Mouse (Mus musculus): ENCODE measurements around the gene Rbm44.
A peak's percentile ranks its signal among the peaks of the same experiment; 100 is the strongest.

The Rbm44 gene

GRCm38 (mm10) chr1:91179086-91179485, 34.2 kb downstream of the Rbm44 start:
- DNase-seq (ENCODE audit: low read depth, low spot score): peak; percentile 20

DNA sequence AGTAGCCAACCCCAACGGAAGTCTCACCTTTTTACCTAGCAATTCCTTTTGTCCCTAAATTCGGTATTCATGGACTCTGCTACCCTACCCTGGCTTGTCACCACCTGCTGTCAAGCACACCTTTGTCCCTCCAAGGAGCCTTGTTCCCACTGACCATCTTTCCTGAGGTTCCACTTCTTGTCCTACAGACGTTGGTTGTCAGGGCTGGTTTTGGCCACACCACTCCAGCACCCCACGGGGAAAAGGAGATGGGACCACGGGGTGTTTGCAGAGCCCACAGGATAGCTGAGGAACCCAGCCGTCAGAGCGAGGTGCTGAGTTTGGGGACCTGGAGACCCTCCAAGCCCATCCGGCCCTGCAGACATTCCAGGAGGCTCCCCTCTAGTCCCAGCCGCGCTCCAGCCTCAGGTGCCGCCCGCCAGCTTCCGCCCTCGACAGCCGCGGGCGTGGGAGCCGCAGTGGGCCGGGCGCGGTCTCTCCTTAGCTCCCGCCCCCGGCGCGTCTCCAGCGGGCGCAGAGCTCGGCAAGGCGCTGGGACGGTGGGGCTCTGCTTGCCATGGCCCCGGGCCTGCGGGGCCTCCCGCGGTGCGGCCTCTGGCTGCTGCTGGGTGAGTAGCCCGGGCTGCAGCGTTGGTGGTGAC, 34.8 kb downstream of the Rbm44 start, which contains the start of gene Ramp1:
TSS of gene Ramp1 (plus strand) at position 290 of the 641 bp plus-strand sequence.
- no peak for DNase-seq (ENCODE audit: low read depth, low spot score)

DNA sequence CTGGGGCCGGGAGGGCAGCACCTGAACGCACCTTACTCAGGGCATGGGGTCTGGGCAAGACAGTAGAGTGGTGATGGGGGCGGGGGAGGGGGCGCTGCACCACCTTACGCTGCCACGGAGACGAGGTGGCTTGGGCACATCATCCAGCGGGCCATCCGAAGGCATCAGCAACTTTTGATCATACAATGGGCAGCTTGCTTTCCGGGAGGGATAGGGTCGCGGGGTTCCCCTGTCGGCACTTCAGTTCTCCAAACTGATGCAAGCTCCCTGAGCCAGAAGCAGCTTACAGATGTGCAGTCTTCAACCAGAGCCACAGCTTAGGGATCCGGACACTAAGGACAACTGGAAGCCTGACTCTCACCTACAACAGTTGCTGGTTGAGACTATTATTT, 35.3 kb downstream of the Rbm44 start:
- no peak for DNase-seq (ENCODE audit: low read depth, low spot score)

DNA sequence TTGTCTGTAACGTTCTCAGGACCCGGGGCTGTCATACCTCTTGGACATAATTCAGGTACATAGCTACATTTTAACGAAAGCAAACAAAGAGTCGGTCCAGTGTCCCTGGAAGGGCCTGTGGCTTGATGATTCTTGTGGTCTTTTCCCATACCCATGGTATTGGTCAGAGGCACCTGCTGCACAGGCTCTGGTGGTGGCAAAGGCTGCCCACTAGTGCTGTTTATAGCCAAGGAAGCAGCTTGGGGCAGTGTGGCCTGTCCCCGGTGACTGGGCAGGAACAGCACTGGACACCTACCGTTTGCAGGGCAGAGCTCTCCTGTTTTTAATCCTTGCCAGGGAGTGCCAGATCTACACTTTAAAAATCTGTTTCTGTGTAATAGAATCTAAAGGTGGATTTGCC, 35.8 kb downstream of the Rbm44 start:
- no peak for DNase-seq (ENCODE audit: low read depth, low spot score)

DNA sequence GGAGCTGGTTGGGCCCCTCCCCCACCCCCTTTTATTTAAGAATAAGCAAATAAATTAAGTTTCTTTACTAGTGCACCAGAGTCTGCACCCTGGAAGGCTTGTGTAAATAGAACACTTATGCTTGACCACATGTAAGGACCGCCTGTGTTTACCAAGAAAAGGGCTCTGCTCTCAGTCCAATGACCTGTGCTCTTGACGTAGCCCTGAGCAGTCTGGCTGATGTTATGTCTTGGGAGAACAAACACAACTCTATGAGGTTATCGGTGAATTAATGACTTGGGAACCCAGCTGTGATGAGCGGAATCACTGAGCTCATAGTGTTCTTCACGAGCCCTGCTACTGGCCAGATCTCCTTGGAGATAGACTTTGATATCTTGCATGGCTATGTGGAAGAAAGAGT, 36.4 kb downstream of the Rbm44 start:
- no peak for DNase-seq (ENCODE audit: low read depth, low spot score)

- DNase-seq (ENCODE audit: low read depth, low spot score): no peak
Observed at GRCm38 (mm10) chr1:91181784-91182450, 37.0 kb downstream of the Rbm44 start.

GRCm38 (mm10) chr1:91183305-91183704, 38.4 kb downstream of the Rbm44 start:
- DNase-seq (ENCODE audit: low read depth, low spot score): no peak

DNA sequence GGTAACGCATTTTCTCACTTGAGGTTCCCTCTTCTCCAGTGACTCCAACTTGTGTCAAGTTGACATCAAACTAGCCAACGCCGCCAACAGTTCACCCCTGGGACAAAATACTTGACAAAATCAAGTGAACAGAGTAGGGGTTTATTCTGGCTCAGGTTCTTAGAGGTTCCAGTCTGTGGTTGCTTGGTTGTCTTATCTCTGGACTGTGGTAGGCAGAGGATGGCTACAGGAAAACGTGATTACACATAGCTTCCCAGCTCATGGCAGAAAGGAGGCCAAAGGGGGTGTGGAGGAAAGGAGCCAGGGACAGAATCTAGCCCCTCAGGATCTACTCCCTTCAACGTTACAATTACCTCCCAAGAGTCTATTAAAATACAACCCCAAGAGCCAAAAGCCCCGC, 41.8 kb downstream of the Rbm44 start:
- no peak for DNase-seq (ENCODE audit: low read depth, low spot score)

DNA sequence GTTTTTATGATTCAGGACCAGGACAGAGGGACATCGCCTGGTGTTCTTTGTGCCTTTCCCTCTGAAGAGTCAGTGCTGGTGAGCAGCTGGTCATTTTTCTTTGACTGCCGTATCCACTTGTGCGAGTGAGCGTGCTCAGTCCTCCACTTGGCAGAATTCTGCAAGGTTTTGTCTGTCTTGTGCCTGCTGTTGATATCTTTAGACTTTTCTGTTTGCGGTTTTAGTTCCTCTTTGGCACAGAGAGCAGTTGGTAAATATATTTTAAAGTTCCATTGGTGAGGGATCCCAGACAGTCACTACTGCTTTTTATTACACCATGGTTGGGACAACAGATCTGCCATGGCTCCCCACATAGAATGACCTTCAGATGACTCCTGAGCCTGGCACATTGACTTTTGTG, 42.4 kb downstream of the Rbm44 start:
- DNase-seq (ENCODE audit: low read depth, low spot score): no peak

- no peak for DNase-seq (ENCODE audit: low read depth, low spot score)
Observed at GRCm38 (mm10) chr1:91187786-91188640, 43.1 kb downstream of the Rbm44 start.

DNA sequence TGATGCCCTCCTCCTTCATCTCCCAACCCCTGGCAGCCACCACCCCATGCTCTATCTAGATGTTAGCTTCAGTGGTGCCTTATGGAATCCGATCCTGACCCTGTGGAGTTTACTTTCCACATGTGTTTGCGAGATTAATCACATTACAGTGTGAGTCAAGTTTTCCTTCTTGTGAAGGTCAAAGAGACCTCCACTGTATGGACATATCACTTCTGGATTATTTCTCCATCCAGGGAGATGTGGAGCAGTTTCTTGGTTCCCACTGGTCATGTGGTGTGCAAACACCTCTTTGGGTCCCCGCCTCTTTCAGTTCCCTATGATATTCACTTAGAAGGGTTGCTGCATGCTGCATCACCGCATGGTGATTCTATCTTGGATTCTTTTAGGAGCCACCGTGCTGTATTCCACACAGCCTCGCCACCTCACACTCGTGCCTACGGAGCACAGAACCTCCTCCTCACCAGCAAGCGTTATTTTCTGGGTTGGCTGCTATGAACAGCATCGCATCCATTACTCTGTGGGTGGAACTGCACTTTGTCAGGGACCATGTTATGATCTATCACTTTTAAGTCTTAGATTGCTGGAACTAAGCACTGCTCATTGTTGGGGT, 44.1 kb downstream of the Rbm44 start:
- DNase-seq (ENCODE audit: low read depth, low spot score): no peak

DNA sequence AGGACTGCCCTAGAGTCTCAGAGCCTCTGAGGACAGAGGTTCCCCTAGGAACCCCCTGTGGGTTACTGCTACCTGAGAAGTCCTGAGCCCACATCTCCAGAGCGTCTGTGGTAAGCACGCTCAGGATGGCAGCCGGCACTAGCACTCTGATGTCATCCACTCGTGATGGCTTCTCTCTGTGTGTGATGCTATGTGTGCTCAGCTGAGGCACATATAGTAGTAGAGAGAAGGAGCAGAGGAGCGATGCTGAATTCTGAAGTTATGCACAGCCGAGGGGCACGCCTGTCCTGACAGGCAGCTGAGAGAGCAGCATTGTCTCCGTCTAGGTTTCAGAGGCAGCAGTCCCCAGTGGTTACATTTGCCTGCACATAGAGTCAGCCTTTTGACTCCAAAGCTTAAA, 47.3 kb downstream of the Rbm44 start:
- DNase-seq (ENCODE audit: low read depth, low spot score): no peak

- DNase-seq (ENCODE audit: low read depth, low spot score): no peak
Observed at GRCm38 (mm10) chr1:91193242-91193641, 48.4 kb downstream of the Rbm44 start.

GRCm38 (mm10) chr1:91193680-91194079, 48.8 kb downstream of the Rbm44 start:
- no peak for DNase-seq (ENCODE audit: low read depth, low spot score)

- DNase-seq (ENCODE audit: low read depth, low spot score): no peak
Observed at GRCm38 (mm10) chr1:91199793-91200192, 54.9 kb downstream of the Rbm44 start.

- DNase-seq (ENCODE audit: low read depth, low spot score): no peak
Observed at GRCm38 (mm10) chr1:91201122-91201521, 56.2 kb downstream of the Rbm44 start.

DNA sequence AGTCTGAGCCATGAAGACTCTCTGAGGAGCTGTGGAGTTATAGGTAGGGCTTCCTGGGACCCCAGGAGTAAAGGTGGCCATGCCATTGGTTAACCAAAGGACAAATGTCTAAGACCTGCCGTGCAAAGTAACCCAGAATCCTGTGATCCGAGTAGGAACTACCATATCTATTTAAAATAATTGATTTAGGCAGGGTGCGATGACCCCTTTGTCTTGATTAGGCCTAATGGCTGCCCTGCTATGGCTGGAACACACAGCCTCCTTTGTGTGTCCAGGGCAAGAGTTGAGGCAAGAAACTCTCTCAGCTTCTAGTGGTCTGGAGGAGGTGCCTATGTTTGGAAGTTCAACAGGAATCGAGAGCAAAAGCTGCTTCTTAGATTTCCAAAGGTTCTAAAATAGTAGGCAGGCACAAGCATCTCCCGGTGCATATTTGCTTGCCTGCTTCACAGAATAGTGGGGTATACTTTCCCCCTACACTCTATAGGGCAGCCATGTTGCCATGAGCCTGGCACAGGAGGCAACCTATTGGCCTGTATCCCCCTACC, 59.4 kb downstream of the Rbm44 start:
- no peak for DNase-seq (ENCODE audit: low read depth, low spot score)

DNA sequence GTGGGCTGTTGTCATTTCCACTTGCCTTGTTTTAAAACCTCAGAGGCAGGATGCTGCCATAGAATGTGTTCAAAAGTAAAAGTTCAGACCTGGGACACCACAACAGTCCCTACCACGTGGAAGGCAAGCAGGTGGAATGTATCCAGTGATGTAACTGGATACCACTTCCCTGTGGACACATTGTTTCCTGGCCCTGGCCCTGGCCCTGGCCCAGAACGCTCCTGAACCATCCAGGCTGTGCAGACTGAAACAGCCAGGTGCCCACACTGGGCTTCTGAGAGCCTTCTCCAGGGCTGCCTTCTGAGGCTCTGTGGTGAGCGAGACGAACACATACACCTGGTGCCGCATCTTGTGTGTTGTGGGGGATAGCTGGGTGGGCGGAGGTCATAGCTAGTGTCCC, 60.8 kb downstream of the Rbm44 start:
- no peak for DNase-seq (ENCODE audit: low read depth, low spot score)

DNA sequence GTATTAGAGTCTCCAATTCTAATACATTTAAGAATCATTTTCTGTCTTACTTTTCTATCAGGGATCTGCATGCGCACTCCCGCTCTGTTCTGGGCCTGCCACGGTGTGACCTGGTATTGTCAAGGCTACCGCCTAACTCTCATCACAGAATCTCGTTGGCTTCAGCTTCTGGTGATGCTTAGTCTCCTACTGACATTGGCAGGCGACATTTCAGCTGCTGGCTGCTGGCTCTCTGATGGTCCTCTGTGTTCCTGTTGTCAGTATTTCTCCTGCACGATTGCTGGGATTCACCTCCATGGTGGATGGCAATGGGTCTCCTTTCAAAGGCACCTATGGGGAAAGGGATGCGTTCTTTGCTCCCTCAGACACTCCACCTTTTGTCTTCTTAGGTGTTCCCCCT, 61.4 kb downstream of the Rbm44 start:
- no peak for DNase-seq (ENCODE audit: low read depth, low spot score)

DNA sequence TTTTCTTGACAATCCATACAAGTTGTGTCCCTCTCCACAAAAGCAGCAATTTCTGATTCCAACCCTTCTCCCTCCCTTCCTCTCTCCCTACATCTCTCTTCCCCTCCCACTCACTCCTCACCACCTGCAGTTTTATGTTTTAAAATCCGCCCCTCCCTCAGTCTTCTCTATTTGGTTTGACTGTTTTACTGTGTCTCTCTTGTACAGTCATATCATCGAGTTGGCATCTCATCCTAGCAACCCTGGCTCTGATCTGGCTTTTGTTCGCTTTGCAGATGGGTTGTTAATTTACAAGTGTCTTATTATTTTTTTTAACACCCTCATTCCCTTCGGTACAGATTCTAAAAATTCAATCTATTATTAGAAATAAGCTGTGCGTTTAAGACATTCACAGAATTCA, 62.0 kb downstream of the Rbm44 start:
- DNase-seq (ENCODE audit: low read depth, low spot score): no peak

DNA sequence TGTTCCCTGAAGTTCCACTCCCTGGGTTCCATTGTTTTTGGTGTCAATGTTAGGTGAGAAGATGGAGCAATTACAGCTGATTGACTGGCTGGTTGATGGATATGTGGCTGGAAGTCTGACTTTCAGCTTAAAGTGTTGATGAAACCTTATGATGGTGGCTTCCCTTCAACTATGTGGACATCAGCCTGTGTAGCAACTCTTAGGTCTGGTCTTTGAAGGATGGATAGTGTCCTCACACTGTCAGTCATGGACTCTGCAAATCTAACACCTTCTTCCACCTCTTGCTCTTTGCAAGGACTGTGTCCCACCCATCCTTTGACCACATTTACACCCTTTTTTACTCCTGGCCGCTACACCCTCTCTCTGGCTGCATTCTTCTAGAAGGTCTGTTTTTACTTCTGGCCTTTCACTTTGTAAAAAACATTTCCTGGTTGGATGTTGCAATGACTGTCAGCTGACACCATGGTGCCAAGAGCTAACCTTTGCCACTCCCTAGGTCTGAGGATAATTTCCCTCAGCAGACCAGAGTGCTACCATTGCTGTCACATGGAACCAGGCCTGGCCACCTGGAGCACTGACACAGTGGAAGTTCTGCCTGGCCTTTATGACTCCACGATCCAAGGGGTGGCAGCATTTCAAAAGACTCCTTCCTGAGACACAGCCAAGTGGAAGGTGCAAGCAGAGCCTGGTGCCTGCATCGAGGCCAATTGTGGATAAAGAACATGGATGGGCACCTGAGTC, 62.6 kb downstream of the Rbm44 start:
- DNase-seq (ENCODE audit: low read depth, low spot score): no peak

All from retina, postnatal 7 days (tissue).